Mouse (Mus musculus): ENCODE measurements around the gene P2rx1. TPM values are rescaled to one million over a fixed set of nuclear protein-coding genes. Genes with fewer than 3 reads are reported as not detected.
A peak's percentile ranks its signal among the peaks of the same experiment; 100 is the strongest.

Gene P2rx1
- polyA plus RNA-seq, 1 experiment: 0.12 TPM

DNA sequence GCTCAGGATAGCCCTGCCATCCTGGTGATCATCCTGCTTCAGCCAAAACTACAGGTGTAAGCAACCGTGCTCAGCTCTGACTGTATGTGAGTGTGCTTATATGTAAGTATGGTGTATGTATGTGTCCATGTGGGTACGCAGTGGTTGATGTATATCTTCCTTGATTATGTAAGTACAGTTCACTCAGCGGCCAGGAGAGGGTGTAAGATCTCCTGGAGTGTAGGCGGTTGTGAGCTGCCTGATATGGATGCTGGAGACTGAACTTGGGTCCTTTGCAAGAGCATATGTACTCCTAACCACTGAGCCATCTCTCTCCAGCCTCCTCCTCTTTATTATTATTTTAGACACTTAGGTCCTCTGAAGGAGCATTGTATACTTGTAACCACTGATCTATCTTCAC is 45.9 kb downstream of the P2rx1 start:
- no peak overlapping the region for H3K4me3 ChIP-seq (replicated peaks)
- no peaks in the 10 kb centered on the region for H3K9me3 ChIP-seq (ENCODE audit: control insufficient read depth, low read length)
- H3K36me3 ChIP-seq (ENCODE audit: control insufficient read depth): peaks cover 3% of the 10 kb centered on the region
- TF ChIP-seq TAL1 (IDR thresholded peaks at IDR 0.05; ENCODE audit: low read length) (no peak), GATA1 (IDR thresholded peaks at IDR 0.05; ENCODE audit: low read length) (no peak)
- H3K4me1 ChIP-seq (ENCODE audit: control insufficient read depth): peaks cover 20% of the 10 kb centered on the region
- no peaks in the 10 kb centered on the region for H3K27me3 ChIP-seq (ENCODE audit: control insufficient read depth)

DNA sequence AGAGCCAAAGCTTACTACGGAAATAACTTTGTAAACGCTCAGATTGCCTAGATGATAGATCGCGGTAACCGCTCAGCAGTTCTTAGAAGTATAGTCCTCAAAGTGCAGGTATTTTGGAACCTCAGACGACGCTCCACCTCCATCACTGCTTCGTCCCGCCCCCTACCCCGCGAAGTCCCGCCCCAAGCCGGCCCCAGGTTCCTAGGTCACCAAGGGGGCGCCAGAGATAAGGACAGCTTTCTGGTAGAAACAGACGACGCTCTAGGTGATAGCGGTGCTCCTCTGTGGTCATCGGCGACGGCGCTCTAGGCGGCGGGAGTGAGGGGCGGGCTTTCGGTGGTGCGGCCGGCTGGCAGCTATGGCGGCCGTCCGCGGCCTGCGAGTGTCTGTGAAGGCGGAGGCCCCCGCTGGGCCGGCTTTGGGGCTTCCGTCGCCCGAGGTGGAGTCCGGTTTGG is 48.7 kb downstream of the P2rx1 start, which contains the start of gene Ncbp3:
Gene Ncbp3, plus strand, starts transcription at position 242 of the 455 bp plus-strand sequence.
- Histone ChIP-seq H3K4me1 (ENCODE audit: control insufficient read depth) (peaks cover 26% of the 10 kb centered on the region), H3K27me3 (ENCODE audit: control insufficient read depth) (no peaks in the 10 kb centered on the region), H3K9me3 (ENCODE audit: control insufficient read depth, low read length) (no peaks in the 10 kb centered on the region), H3K36me3 (ENCODE audit: control insufficient read depth) (peaks cover 28% of the 10 kb centered on the region), H3K4me3 (replicated peaks) (peak within 1 kb of the TSS; percentile 97)
- no peak for TF ChIP-seq TAL1 (IDR thresholded peaks at IDR 0.05; ENCODE audit: low read length)
- TF ChIP-seq GATA1 (IDR thresholded peaks at IDR 0.05; ENCODE audit: low read length): peak; percentile 72

DNA sequence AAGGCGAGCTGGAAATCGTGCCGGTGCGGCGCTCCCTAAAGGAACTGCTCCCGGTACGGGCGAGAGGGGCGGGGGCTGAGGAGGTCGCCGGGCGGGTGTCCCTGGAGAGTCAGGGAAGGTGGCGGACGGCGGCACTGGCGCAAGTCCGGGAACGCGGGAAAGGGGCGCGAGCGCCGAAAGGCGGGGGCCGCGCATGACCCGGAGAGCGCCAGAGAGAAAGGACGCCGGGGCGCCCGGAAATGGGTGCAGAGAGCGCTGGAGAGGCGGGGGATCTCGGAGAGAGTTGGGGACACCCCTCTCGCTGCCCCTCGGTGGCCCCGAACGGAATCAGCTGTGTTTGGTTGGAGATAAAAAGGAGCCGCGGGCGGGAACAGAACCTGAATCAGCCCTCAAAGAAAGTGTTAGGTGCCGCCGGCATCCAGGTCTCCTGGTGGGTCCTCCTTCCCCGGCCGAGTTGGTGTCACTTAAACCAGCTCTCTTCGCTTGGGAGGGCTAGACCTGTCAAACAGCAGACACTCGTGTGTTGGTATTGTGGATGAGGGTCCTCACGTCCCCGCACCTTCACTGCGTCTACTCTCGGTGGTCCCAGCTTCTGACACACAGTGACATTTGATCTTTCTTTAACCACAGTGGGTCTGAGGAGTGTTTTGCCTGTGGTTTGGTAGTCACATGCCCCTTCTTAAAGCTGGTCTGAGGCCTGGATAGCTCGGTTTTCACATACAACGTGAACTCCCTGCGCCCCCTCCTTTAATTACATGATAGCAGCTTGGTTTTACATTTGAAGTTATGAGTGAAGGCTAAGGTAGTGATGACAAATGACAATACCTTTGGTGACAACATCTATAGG is 49.4 kb downstream of the P2rx1 start:
- H3K9me3 ChIP-seq (ENCODE audit: control insufficient read depth, low read length): no peaks in the 10 kb centered on the region
- TF ChIP-seq GATA1 (IDR thresholded peaks at IDR 0.05; ENCODE audit: low read length) (no peak), TAL1 (IDR thresholded peaks at IDR 0.05; ENCODE audit: low read length) (no peak)
- H3K4me3 ChIP-seq (replicated peaks): peak overlapping the region; percentile 97
- peaks cover 26% of the 10 kb centered on the region for H3K4me1 ChIP-seq (ENCODE audit: control insufficient read depth)
- H3K27me3 ChIP-seq (ENCODE audit: control insufficient read depth): no peaks in the 10 kb centered on the region
- peaks cover 35% of the 10 kb centered on the region for H3K36me3 ChIP-seq (ENCODE audit: control insufficient read depth)

DNA sequence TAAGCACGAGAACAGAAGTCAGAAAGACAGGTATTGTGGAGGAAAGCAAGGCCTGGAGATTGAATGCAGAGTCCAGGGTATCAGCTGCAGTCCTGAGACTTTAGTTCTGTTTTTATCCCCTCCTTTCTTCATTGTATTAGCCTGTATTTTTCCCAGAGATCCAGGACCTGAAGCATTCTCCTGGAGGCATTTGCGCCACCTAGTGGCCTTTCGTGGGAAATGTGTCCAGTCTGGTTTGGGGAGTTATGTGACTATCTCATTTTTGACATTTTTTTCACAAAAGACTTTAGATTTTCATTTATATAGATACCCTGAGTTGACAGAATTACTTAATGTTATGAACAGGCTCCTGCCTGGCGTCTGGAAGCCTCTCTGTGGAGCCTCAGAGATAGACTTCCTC is 50.4 kb downstream of the P2rx1 start:
- peak overlapping the region; percentile 97 for H3K4me3 ChIP-seq (replicated peaks)
- TF ChIP-seq GATA1 (IDR thresholded peaks at IDR 0.05; ENCODE audit: low read length) (no peak), TAL1 (IDR thresholded peaks at IDR 0.05; ENCODE audit: low read length) (no peak)

DNA sequence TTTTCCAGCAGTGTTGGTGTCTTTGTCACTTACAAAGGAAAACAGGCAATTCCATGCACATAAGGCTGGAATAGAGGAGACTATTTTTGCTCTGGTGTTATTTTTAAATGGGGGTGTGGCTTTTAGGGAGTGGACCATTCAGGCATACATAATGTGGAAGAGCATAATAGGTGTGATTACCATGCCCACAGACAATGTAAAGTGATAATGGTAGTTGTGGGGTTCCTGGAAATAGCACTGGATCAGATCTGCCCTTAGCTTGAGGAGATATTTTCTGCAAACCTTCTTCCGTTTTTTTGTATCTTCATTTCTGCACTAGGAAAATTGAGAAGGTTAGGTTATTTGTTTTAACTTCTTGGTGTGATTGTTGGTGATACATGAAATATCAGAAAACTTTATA is 53.9 kb downstream of the P2rx1 start:
- H3K36me3 ChIP-seq (ENCODE audit: control insufficient read depth): peaks cover 80% of the 10 kb centered on the region
- TF ChIP-seq TAL1 (IDR thresholded peaks at IDR 0.05; ENCODE audit: low read length) (no peak), GATA1 (IDR thresholded peaks at IDR 0.05; ENCODE audit: low read length) (no peak)
- H3K27me3 ChIP-seq (ENCODE audit: control insufficient read depth): no peaks in the 10 kb centered on the region
- H3K9me3 ChIP-seq (ENCODE audit: control insufficient read depth, low read length): no peaks in the 10 kb centered on the region
- H3K4me1 ChIP-seq (ENCODE audit: control insufficient read depth): peaks cover 36% of the 10 kb centered on the region
- H3K4me3 ChIP-seq (replicated peaks): no peak overlapping the region

More for the DNA sequence above, 50.4 kb downstream of the P2rx1 start:
- Histone ChIP-seq H3K4me1 (ENCODE audit: control insufficient read depth) (peaks cover 26% of the 10 kb centered on the region), H3K9me3 (ENCODE audit: control insufficient read depth, low read length) (no peaks in the 10 kb centered on the region), H3K36me3 (ENCODE audit: control insufficient read depth) (peaks cover 46% of the 10 kb centered on the region), H3K27me3 (ENCODE audit: control insufficient read depth) (no peaks in the 10 kb centered on the region)

DNA sequence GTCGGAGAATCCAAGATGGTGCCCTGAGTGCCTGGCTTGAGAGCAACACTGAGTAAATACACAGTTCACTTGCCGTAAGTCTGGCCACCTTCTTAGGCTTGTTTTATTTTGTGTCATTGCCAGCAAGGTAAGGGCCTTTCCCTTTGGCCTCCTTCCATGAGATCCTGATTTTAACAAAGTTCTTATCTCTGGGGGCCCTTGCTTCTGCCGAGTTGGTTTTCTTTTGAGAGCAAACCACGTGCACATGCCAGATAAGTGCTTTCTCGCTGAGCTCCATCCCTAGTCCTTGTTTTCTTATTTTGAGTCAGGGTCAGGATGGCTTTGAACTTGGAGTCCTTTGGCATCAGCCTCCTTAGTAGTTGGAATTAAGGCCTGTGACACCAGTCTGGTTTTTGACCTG is 58.8 kb downstream of the P2rx1 start:
- TF ChIP-seq TAL1 (IDR thresholded peaks at IDR 0.05; ENCODE audit: low read length) (no peak), GATA1 (IDR thresholded peaks at IDR 0.05; ENCODE audit: low read length) (no peak)
- Histone ChIP-seq H3K4me3 (replicated peaks) (no peak overlapping the region), H3K4me1 (ENCODE audit: control insufficient read depth) (peaks cover 22% of the 10 kb centered on the region), H3K36me3 (ENCODE audit: control insufficient read depth) (peaks cover 88% of the 10 kb centered on the region), H3K27me3 (ENCODE audit: control insufficient read depth) (no peaks in the 10 kb centered on the region), H3K9me3 (ENCODE audit: control insufficient read depth, low read length) (no peaks in the 10 kb centered on the region)

DNA sequence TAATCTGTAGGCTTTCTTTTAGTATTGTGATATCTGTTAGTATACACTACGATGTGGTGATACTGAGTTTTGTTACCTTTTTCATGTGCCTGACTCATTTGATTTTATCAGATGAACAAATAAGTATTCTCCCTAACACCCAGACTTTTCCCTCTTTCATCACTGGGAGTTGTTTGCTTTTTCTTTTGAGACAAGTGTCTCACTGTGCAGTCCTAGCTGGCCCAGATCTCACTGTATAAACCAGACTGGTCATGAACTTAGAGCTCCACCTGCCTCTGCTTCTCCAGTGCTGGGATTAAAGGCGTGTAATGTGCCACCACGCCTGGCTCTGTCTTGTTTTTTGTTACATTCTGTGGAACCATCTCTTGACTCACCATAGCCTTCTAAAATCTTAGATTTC is 60.7 kb downstream of the P2rx1 start:
- TF ChIP-seq TAL1 (IDR thresholded peaks at IDR 0.05; ENCODE audit: low read length) (no peak), GATA1 (IDR thresholded peaks at IDR 0.05; ENCODE audit: low read length) (no peak)
- Histone ChIP-seq H3K9me3 (ENCODE audit: control insufficient read depth, low read length) (no peaks in the 10 kb centered on the region), H3K4me3 (replicated peaks) (no peak overlapping the region)

DNA sequence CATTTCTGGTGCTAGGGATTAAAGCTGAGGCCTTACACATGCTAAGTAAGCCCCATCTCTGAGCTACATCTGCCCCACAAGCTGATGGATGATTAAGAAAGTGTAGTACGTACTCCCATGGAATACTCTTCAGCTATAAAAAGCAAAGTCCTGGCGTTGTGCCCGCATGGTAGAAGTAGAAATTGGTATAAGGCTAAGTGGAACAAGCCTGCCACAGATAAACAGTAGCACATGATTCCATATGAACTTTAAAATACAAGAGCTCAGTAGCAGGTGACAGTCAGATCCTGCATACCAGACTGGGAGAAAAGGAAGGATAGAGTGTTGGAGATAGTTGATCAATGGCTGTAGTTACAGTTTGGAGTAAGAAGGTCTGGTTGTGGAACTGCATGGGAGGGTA is 62.5 kb downstream of the P2rx1 start:
- peaks cover 73% of the 10 kb centered on the region for H3K36me3 ChIP-seq (ENCODE audit: control insufficient read depth)
- H3K9me3 ChIP-seq (ENCODE audit: control insufficient read depth, low read length): no peaks in the 10 kb centered on the region
- H3K4me1 ChIP-seq (ENCODE audit: control insufficient read depth): peaks cover 18% of the 10 kb centered on the region
- no peaks in the 10 kb centered on the region for H3K27me3 ChIP-seq (ENCODE audit: control insufficient read depth)
- H3K4me3 ChIP-seq (replicated peaks): no peak overlapping the region
- no peak for TF ChIP-seq TAL1 (IDR thresholded peaks at IDR 0.05; ENCODE audit: low read length)
- no peak for TF ChIP-seq GATA1 (IDR thresholded peaks at IDR 0.05; ENCODE audit: low read length)

More for the DNA sequence above, 60.7 kb downstream of the P2rx1 start:
- Histone ChIP-seq H3K36me3 (ENCODE audit: control insufficient read depth) (peaks cover 79% of the 10 kb centered on the region), H3K27me3 (ENCODE audit: control insufficient read depth) (no peaks in the 10 kb centered on the region), H3K4me1 (ENCODE audit: control insufficient read depth) (peaks cover 22% of the 10 kb centered on the region)

Other genes with a start within 250 kb of the P2rx1 start
- 0.08 and 0.11 TPM in 2 replicates for gene Cyb5d2, start 203.0 kb upstream of the P2rx1 start, polyA plus RNA-seq (2012)
- gene Zzef1, start 202.9 kb upstream of the P2rx1 start, polyA plus RNA-seq (2012): 0.47 and 0.55 TPM in 2 replicates
- gene Atp2a3, start 37.9 kb upstream of the P2rx1 start, polyA plus RNA-seq (2012): 0.19 TPM in 2 replicates
- 0.01 and 0.02 TPM in 2 replicates for gene Camkk1, start 19.9 kb downstream of the P2rx1 start, polyA plus RNA-seq (2012)
- 0.19 and 0.34 TPM in 2 replicates for gene Ncbp3, start 48.7 kb downstream of the P2rx1 start, polyA plus RNA-seq (2012)
- not detected in 2 replicates for gene Itgae, start 91.5 kb downstream of the P2rx1 start, polyA plus RNA-seq (2012)
- gene Haspin, start 139.2 kb downstream of the P2rx1 start, polyA plus RNA-seq (2012): 1.2 and 1.4 TPM in 2 replicates
- gene P2rx5, start 161.3 kb downstream of the P2rx1 start, polyA plus RNA-seq (2012): not detected in 2 replicates
- gene Emc6, start 177.9 kb downstream of the P2rx1 start, polyA plus RNA-seq (2012): 19.4 and 20.4 TPM in 2 replicates
- 0.36 and 1.1 TPM in 2 replicates for gene Tax1bp3, start 178.0 kb downstream of the P2rx1 start, polyA plus RNA-seq (2012)
- 0.35 and 0.54 TPM in 2 replicates for gene Ctns, start 199.9 kb downstream of the P2rx1 start, polyA plus RNA-seq (2012)
- gene Shpk, start 200.4 kb downstream of the P2rx1 start, polyA plus RNA-seq (2012): 0.03 and 0.05 TPM in 2 replicates
- gene Trpv1, start 235.2 kb downstream of the P2rx1 start, polyA plus RNA-seq (2012): not detected in 2 replicates

Data from erythroblast, embryonic 14.5 days (primary cell).